Mouse (Mus musculus) G1E (cell line): Measurements from ENCODE around the gene Prtg.

ENCODE experiments used
- CTCF ChIP-seq: IDR thresholded peaks from 2 replicates; pipeline ENCODE4 v1.5.1; 2012; ENCODE audit warnings: low read depth, low read length, inconsistent platforms, mixed read lengths
- GATA1 ChIP-seq: IDR thresholded peaks from 2 replicates; pipeline ENCODE4 v1.6.1; 2012; ENCODE audit warnings: borderline replicate concordance, low read length, inconsistent platforms, mixed read lengths
- GATA2 ChIP-seq: IDR thresholded peaks from 2 replicates; pipeline ENCODE4 v1.6.1; 2012; ENCODE audit warnings: low read depth, low read length, inconsistent platforms, borderline replicate concordance
- POLR2AphosphoS5 ChIP-seq: IDR thresholded peaks from 2 replicates; pipeline ENCODE4 v1.6.1; 2012; ENCODE audit warnings: low read depth, low read length, inconsistent platforms; ENCODE audit not compliant: insufficient replicate concordance
- TAL1 ChIP-seq: conservative IDR thresholded peaks from 2 replicates; pipeline ENCODE4 v1.6.1; 2012; ENCODE audit warnings: low read depth, low read length, inconsistent platforms, mixed read lengths

DNA sequence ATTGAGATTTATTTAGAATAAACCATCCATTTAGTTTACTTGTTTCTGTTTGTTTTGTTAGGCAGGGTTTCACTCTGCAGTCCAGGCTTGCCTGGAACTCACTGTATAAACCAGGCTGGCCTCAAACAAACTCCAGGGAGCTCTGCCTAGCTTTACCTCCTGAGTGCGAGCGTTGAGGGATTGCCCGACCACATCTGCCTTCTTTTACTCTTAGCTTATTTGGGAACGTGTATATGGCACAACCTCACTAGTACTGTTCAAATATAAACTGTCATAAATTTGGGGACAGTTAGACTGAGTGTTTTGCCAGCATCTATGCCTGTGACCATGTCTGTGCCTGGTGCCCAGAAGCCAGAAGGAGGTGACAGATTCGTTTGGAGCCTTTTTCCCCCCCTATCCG, 72.0 kb downstream of the Prtg start:
- no peak for TF ChIP-seq CTCF
- TF ChIP-seq GATA1 = no peak
- TF ChIP-seq TAL1 = no peak
- no peak for TF ChIP-seq POLR2AphosphoS5
- no peak for TF ChIP-seq GATA2
